Mouse (Mus musculus) heart, embryonic 14.5 days (tissue): ENCODE measurements at regions not wholly inside any gene's neighbourhood (a gene's known extent, or its start where the extent isn't known, plus 50 kb on each side); places are given as distances from the start of the nearest gene placed in this dataset.

ENCODE experiments used
- ATAC-seq: fragments of 200-750 bp; cut with Nextera tagmentation; 2 replicates; pipeline ENCODE4 v1.8.0; 2017; ENCODE audit warnings: low read depth, moderate TSS enrichment; ENCODE audit not compliant: insufficient number of reproducible peaks, insufficient read depth, low FRiP score
- H3K27ac ChIP-seq, 2 experiments: fragments of 200-500 bp in 1 of 2; fragments of 300-500 bp in 1 of 2; sonication (generic) in 1 of 2; replicated peaks in 1 of 2; 2 replicates each; pipeline ENCODE4 v1.5.1; 2012 to 2014; ENCODE audit warnings: low read depth in 2 of 2, low read length in 2 of 2, control low read depth in 1 of 2, mild to moderate bottlenecking in 1 of 2, mixed read lengths in 1 of 2; ENCODE audit not compliant: control insufficient read depth in 1 of 2, insufficient read depth in 1 of 2
- H3K27me3 ChIP-seq: fragments of 300-500 bp; sonication (generic); 2 replicates; pipeline ENCODE4 v1.6.1; 2014; ENCODE audit warnings: mild to moderate bottlenecking, low read length, control low read depth; ENCODE audit not compliant: control insufficient read depth, insufficient read depth
- H3K36me3 ChIP-seq: fragments of 300-500 bp; sonication (generic); 2 replicates; pipeline ENCODE4 v1.6.1; 2014; ENCODE audit warnings: mild to moderate bottlenecking, control low read depth, low read length, mixed read lengths; ENCODE audit not compliant: control insufficient read depth, insufficient read depth
- H3K4me1 ChIP-seq, 2 experiments: fragments of 200-500 bp in 1 of 2; fragments of 300-500 bp in 1 of 2; sonication (generic) in 1 of 2; 2 replicates each; pipeline ENCODE4 v1.6.1; 2012 to 2014; ENCODE audit warnings: low read length in 2 of 2, control low read depth in 1 of 2, mixed read lengths in 1 of 2; ENCODE audit not compliant: control insufficient read depth in 2 of 2, insufficient read depth in 2 of 2
- H3K4me2 ChIP-seq: fragments of 300-500 bp; sonication (generic); 2 replicates; pipeline ENCODE4 v1.6.1; 2014; ENCODE audit warnings: mild to moderate bottlenecking, low read length
- H3K4me3 ChIP-seq, 2 experiments: fragments of 200-500 bp in 1 of 2; fragments of 300-500 bp in 1 of 2; sonication (generic) in 1 of 2; 2 replicates each; pipeline ENCODE4 v1.5.1; 2012 to 2014; ENCODE audit warnings: low read length in 2 of 2, mild to moderate bottlenecking in 2 of 2, control low read depth in 1 of 2, low read depth in 1 of 2, moderate library complexity in 1 of 2; ENCODE audit not compliant: control insufficient read depth in 1 of 2, insufficient read depth in 1 of 2
- H3K9ac ChIP-seq: fragments of 300-500 bp; sonication (generic); 2 replicates; pipeline ENCODE4 v1.6.1; 2014; ENCODE audit warnings: mild to moderate bottlenecking, low read length
- H3K9me3 ChIP-seq: fragments of 300-500 bp; sonication (generic); 2 replicates; pipeline ENCODE4 v1.6.1; 2016; ENCODE audit warnings: low read length, control low read depth; ENCODE audit not compliant: control insufficient read depth
- WGBS: fragments of 180-500 bp; shearing (Covaris S2); extraction: QIAGEN DNeasy Blood & Tissue Kit; methylation state at CpG from one replicate; pipeline ENCODE4 v1.1.7; 2014; 5-methylcytosine and 5-hydroxymethylcytosine counted together

- Histone ChIP-seq H3K36me3 (no peaks in the 10 kb centered on the region), H3K9me3 (no peaks in the 10 kb centered on the region), H3K4me2 (no peak overlapping the region), H3K4me1 (peaks cover 7 to 15% of the 10 kb centered on the region in 2 experiments), H3K27ac (no peak overlapping the region), H3K9ac (no peak overlapping the region), H3K27me3 (no peaks in the 10 kb centered on the region), H3K4me3 (no peak overlapping the region)
- WGBS: 88% methylated on average over 3 of the region's 3 CpGs
- ATAC-seq: no peak
Measured at GRCm38 (mm10) chr11:8717774-8718173, 53.4 kb upstream of the Tns3 start.

GRCm38 (mm10) chr11:8716858-8717257 lies 52.5 kb upstream of the Tns3 start:
- Histone ChIP-seq H3K4me2 (no peak overlapping the region), H3K27ac (peak overlapping the region; percentile 58 to 61), H3K9me3 (no peaks in the 10 kb centered on the region), H3K27me3 (no peaks in the 10 kb centered on the region), H3K36me3 (no peaks in the 10 kb centered on the region), H3K4me3 (no peak overlapping the region), H3K4me1 (peaks cover 7 to 15% of the 10 kb centered on the region in 2 experiments), H3K9ac (no peak overlapping the region)
- 18% methylated on average over 5 of the region's 5 CpGs for WGBS
- ATAC-seq: no peak

GRCm38 (mm10) chr11:8715775-8716174 lies 51.4 kb upstream of the Tns3 start:
- Histone ChIP-seq H3K4me2 (no peak overlapping the region), H3K4me3 (no peak overlapping the region), H3K4me1 (peaks cover 7 to 15% of the 10 kb centered on the region in 2 experiments), H3K9ac (no peak overlapping the region), H3K27me3 (no peaks in the 10 kb centered on the region), H3K36me3 (no peaks in the 10 kb centered on the region), H3K27ac (no peak overlapping the region), H3K9me3 (no peaks in the 10 kb centered on the region)
- ATAC-seq: no peak
- WGBS: 61% methylated on average over 2 of the region's 2 CpGs
